Mouse (Mus musculus) midbrain, embryonic 10.5 days (tissue): ENCODE measurements around the gene Gli1. TPM values are rescaled to one million over a fixed set of nuclear protein-coding genes. Genes with fewer than 3 reads are reported as not detected.
A peak's percentile ranks its signal among the peaks of the same experiment; 100 is the strongest.

Source experiments
- DNase-seq: peaks from one replicate; pipeline ENCODE4 v3.0.0-alpha.2; 2017; ENCODE audit warnings: low spot score
- H3K27ac ChIP-seq: fragments of 300-500 bp; sonication (generic); replicated peaks from 2 replicates; pipeline ENCODE4 v1.5.1; 2016; ENCODE audit warnings: mild to moderate bottlenecking
- H3K27me3 ChIP-seq: fragments of 300-500 bp; sonication (generic); 2 replicates; pipeline ENCODE4 v1.6.1; 2016; ENCODE audit warnings: low read depth, mild to moderate bottlenecking; ENCODE audit not compliant: poor library complexity, severe bottlenecking
- H3K36me3 ChIP-seq: fragments of 300-500 bp; sonication (generic); 2 replicates; pipeline ENCODE4 v1.6.1; 2016; ENCODE audit warnings: mild to moderate bottlenecking, moderate library complexity
- H3K4me1 ChIP-seq: fragments of 300-500 bp; sonication (generic); 2 replicates; pipeline ENCODE4 v1.6.1; 2016
- H3K4me3 ChIP-seq: fragments of 300-500 bp; sonication (generic); 2 replicates; pipeline ENCODE4 v1.5.1; 2016; ENCODE audit warnings: mild to moderate bottlenecking, moderate library complexity
- H3K9me3 ChIP-seq: fragments of 300-500 bp; sonication (generic); replicated peaks from 2 replicates; pipeline ENCODE4 v1.6.1; 2016; ENCODE audit warnings: mild to moderate bottlenecking
- WGBS: fragments of 180-500 bp; shearing (Covaris S2); methylation state at CpG from one replicate; pipeline ENCODE4 v1.1.7; 2016; 5-methylcytosine and 5-hydroxymethylcytosine counted together
- polyA plus RNA-seq: library from polyadenylated mRNA; unstranded; fragments of >200 nt; fragmentation: Nextera tagmentation; extraction: Ambion mirVana; gene quantifications from 2 replicates; pipeline ENCODE4 v1.2.1, GENCODE M21; 2016

The Gli1 gene
- 7.8 and 11.0 TPM in 2 replicates for polyA plus RNA-seq

GRCm38 (mm10) chr10:127341891-127342639 lies at the start of gene Gli1:
Gene Gli1, minus strand, starts transcription at chr10:127341974.
- peaks cover 45% of the 10 kb centered on the region for H3K4me1 ChIP-seq
- peaks cover 46% of the 10 kb centered on the region for H3K27me3 ChIP-seq
- H3K27ac ChIP-seq: peak within 1 kb of the TSS; percentile 94
- H3K9me3 ChIP-seq: no peaks in the 10 kb centered on the region
- peak; percentile 90 for DNase-seq
- peaks cover 9% of the 10 kb centered on the region for H3K36me3 ChIP-seq
- WGBS: under 1% methylated on average over 29 of the region's 29 CpGs
- H3K4me3 ChIP-seq: peak within 1 kb of the TSS; percentile 64

- Histone ChIP-seq H3K36me3 (no peaks in the 10 kb centered on the region), H3K9me3 (no peaks in the 10 kb centered on the region), H3K27me3 (no peaks in the 10 kb centered on the region), H3K4me1 (peaks cover 29% of the 10 kb centered on the region), H3K4me3 (peak overlapping the region; percentile 73), H3K27ac (peak overlapping the region; percentile 94)
- WGBS: 69% methylated on average over 2 of the region's 2 CpGs
- DNase-seq: no peak
Measured at GRCm38 (mm10) chr10:127381743-127382134, 40.0 kb upstream of the Gli1 start.

- WGBS: 7% methylated on average over 75 of the region's 79 CpGs
- peaks cover 29% of the 10 kb centered on the region for H3K4me1 ChIP-seq
- peak overlapping the region; percentile 73 for H3K4me3 ChIP-seq
- no peaks in the 10 kb centered on the region for H3K27me3 ChIP-seq
- no peaks in the 10 kb centered on the region for H3K9me3 ChIP-seq
- peak; percentile 78 for DNase-seq
- H3K27ac ChIP-seq: peak overlapping the region; percentile 94
- no peaks in the 10 kb centered on the region for H3K36me3 ChIP-seq
Measured at GRCm38 (mm10) chr10:127380767-127381742, 39.3 kb upstream of the Gli1 start.

- peak within 1 kb of the TSS; percentile 94 for H3K27ac ChIP-seq
- DNase-seq: peak; percentile 97
- peak within 1 kb of the TSS; percentile 73 for H3K4me3 ChIP-seq
- H3K27me3 ChIP-seq: no peaks in the 10 kb centered on the region
- H3K36me3 ChIP-seq: no peaks in the 10 kb centered on the region
- WGBS: under 1% methylated on average over 52 of the region's 53 CpGs
- H3K9me3 ChIP-seq: no peaks in the 10 kb centered on the region
- H3K4me1 ChIP-seq: peaks cover 29% of the 10 kb centered on the region
Measured at GRCm38 (mm10) chr10:127380251-127380691, 38.5 kb upstream of the Gli1 start, which contains the start of gene R3hdm2. Gene R3hdm2, plus strand, starts transcription at chr10:127380327.

- no peaks in the 10 kb centered on the region for H3K27me3 ChIP-seq
- 85% methylated on average over 8 of the region's 8 CpGs for WGBS
- no peak for DNase-seq
- peak overlapping the region; percentile 73 for H3K4me3 ChIP-seq
- H3K9me3 ChIP-seq: no peaks in the 10 kb centered on the region
- no peaks in the 10 kb centered on the region for H3K36me3 ChIP-seq
- peak overlapping the region; percentile 94 for H3K27ac ChIP-seq
- peaks cover 29% of the 10 kb centered on the region for H3K4me1 ChIP-seq
Measured at GRCm38 (mm10) chr10:127379654-127380053, 37.9 kb upstream of the Gli1 start.

GRCm38 (mm10) chr10:127377700-127378099 lies 35.9 kb upstream of the Gli1 start:
- Histone ChIP-seq H3K4me3 (no peak overlapping the region), H3K27ac (no peak overlapping the region), H3K4me1 (peaks cover 25% of the 10 kb centered on the region), H3K27me3 (no peaks in the 10 kb centered on the region), H3K36me3 (no peaks in the 10 kb centered on the region), H3K9me3 (no peaks in the 10 kb centered on the region)
- DNase-seq: no peak
- WGBS: 80% methylated on average over 3 of the region's 3 CpGs

GRCm38 (mm10) chr10:127371023-127371422 lies 29.2 kb upstream of the Gli1 start:
- Histone ChIP-seq H3K9me3 (no peaks in the 10 kb centered on the region), H3K36me3 (no peaks in the 10 kb centered on the region), H3K27ac (no peak overlapping the region), H3K4me1 (peaks cover 10% of the 10 kb centered on the region), H3K27me3 (no peaks in the 10 kb centered on the region), H3K4me3 (no peak overlapping the region)
- WGBS: 70% methylated on average over 2 of the region's 2 CpGs
- no peak for DNase-seq

GRCm38 (mm10) chr10:127369834-127370820 lies 28.4 kb upstream of the Gli1 start, which contains the start of gene Inhbc:
Gene Inhbc, minus strand, starts transcription at chr10:127370431.
- no peaks in the 10 kb centered on the region for H3K9me3 ChIP-seq
- H3K4me1 ChIP-seq: peaks cover 10% of the 10 kb centered on the region
- DNase-seq: no peak
- H3K27me3 ChIP-seq: no peaks in the 10 kb centered on the region
- H3K36me3 ChIP-seq: no peaks in the 10 kb centered on the region
- H3K4me3 ChIP-seq: no peak within 1 kb of the TSS
- no peak within 1 kb of the TSS for H3K27ac ChIP-seq
- WGBS: 75% methylated on average over 22 of the region's 22 CpGs

GRCm38 (mm10) chr10:127368273-127368672 lies 26.5 kb upstream of the Gli1 start:
- Histone ChIP-seq H3K4me1 (peaks cover 10% of the 10 kb centered on the region), H3K36me3 (no peaks in the 10 kb centered on the region), H3K9me3 (no peaks in the 10 kb centered on the region), H3K27ac (no peak overlapping the region), H3K4me3 (no peak overlapping the region), H3K27me3 (no peaks in the 10 kb centered on the region)
- no peak for DNase-seq
- 90% methylated on average over 2 of the region's 2 CpGs for WGBS

GRCm38 (mm10) chr10:127367116-127367515 lies 25.3 kb upstream of the Gli1 start:
- Histone ChIP-seq H3K27me3 (no peaks in the 10 kb centered on the region), H3K4me1 (peaks cover 10% of the 10 kb centered on the region), H3K27ac (no peak overlapping the region), H3K4me3 (no peak overlapping the region), H3K9me3 (no peaks in the 10 kb centered on the region), H3K36me3 (no peaks in the 10 kb centered on the region)
- no peak for DNase-seq
- WGBS: 76% methylated on average over 5 of the region's 5 CpGs

- Histone ChIP-seq H3K27ac (no peak overlapping the region), H3K4me1 (peaks cover 1% of the 10 kb centered on the region), H3K9me3 (no peaks in the 10 kb centered on the region), H3K27me3 (0 out of 2 replicates have a peak, but pooled peaks cover 6% of the 10 kb centered on the region), H3K36me3 (no peaks in the 10 kb centered on the region), H3K4me3 (no peak overlapping the region)
- WGBS: 89% methylated on average over 3 of the region's 3 CpGs
- no peak for DNase-seq
Measured at GRCm38 (mm10) chr10:127360714-127361113, 18.9 kb upstream of the Gli1 start.

GRCm38 (mm10) chr10:127355336-127355735 lies 13.6 kb upstream of the Gli1 start:
- 54% methylated on average over 10 of the region's 10 CpGs for WGBS
- DNase-seq: no peak
- no peak overlapping the region for H3K27ac ChIP-seq
- no peaks in the 10 kb centered on the region for H3K36me3 ChIP-seq
- peaks cover 20% of the 10 kb centered on the region for H3K4me1 ChIP-seq
- H3K9me3 ChIP-seq: no peaks in the 10 kb centered on the region
- peaks cover 29% of the 10 kb centered on the region for H3K27me3 ChIP-seq
- H3K4me3 ChIP-seq: no peak overlapping the region
